Mouse (Mus musculus) kidney, adult 2 months (tissue): ENCODE data around the gene Comtd1.

Source experiments
- CTCF ChIP-seq: fragments of 200-500 bp; conservative IDR thresholded peaks from 2 replicates; pipeline ENCODE4 v1.5.1; 2011; ENCODE audit warnings: low read depth, mild to moderate bottlenecking, control low read depth, low read length, moderate library complexity, mixed read lengths; ENCODE audit not compliant: insufficient read depth, insufficient read length
- POLR2A ChIP-seq: fragments of 200-500 bp; IDR thresholded peaks from one replicate; pipeline ENCODE4 v1.6.1; 2011; ENCODE audit warnings: low read depth, low read length, control low read depth

- TF ChIP-seq CTCF (no peak), POLR2A (no peak)
These were observed 40.4 kb downstream of the Comtd1 start for GRCm38 (mm10) chr14:21808208-21808922.
